Mouse (Mus musculus) G1E (cell line): ENCODE measurements around the gene Slc2a10. TPM values are rescaled to one million over a fixed set of nuclear protein-coding genes. Genes with fewer than 3 reads are reported as not detected.
"Not testable (repeated sequence)": the region's sequence is repeated elsewhere in the genome, so short reads cannot be mapped to it uniquely, and the experiment has no call there.

ENCODE experiments used
- ATAC-seq: 2 replicates; pipeline ENCODE4 v1.8.0; 2016; ENCODE audit warnings: mild to moderate bottlenecking; ENCODE audit not compliant: insufficient number of reproducible peaks, poor library complexity, low FRiP score, severe bottlenecking; ENCODE audit errors: extremely low read depth
- DNase-seq: peaks from one replicate; pipeline ENCODE4 v3.0.0; 2012; ENCODE audit warnings: low spot score
- H3K27me3 ChIP-seq: 2 replicates; pipeline ENCODE4 v1.6.1; 2012; ENCODE audit warnings: mild to moderate bottlenecking, low read length, inconsistent platforms; ENCODE audit not compliant: insufficient read depth
- H3K36me3 ChIP-seq: replicated peaks from 2 replicates; pipeline ENCODE3; 2012; ENCODE audit warnings: mild to moderate bottlenecking, inconsistent platforms
- H3K4me1 ChIP-seq: 2 replicates; pipeline ENCODE4 v1.6.1; 2012; ENCODE audit warnings: low read depth, low read length, inconsistent platforms, mixed read lengths; ENCODE audit not compliant: insufficient read depth
- H3K4me3 ChIP-seq: 2 replicates; pipeline ENCODE4 v1.5.1; 2012; ENCODE audit warnings: low read depth, mild to moderate bottlenecking, inconsistent platforms, low read length, moderate library complexity, mixed read lengths
- H3K9me3 ChIP-seq: replicated peaks from 2 replicates; pipeline ENCODE4 v1.6.1; 2012; ENCODE audit warnings: inconsistent platforms
- CTCF ChIP-seq: IDR thresholded peaks from 2 replicates; pipeline ENCODE4 v1.5.1; 2012; ENCODE audit warnings: low read depth, low read length, inconsistent platforms, mixed read lengths
- GATA1 ChIP-seq: IDR thresholded peaks from 2 replicates; pipeline ENCODE4 v1.6.1; 2012; ENCODE audit warnings: borderline replicate concordance, low read length, inconsistent platforms, mixed read lengths
- GATA2 ChIP-seq: IDR thresholded peaks from 2 replicates; pipeline ENCODE4 v1.6.1; 2012; ENCODE audit warnings: low read depth, low read length, inconsistent platforms, borderline replicate concordance
- POLR2AphosphoS5 ChIP-seq: IDR thresholded peaks from 2 replicates; pipeline ENCODE4 v1.6.1; 2012; ENCODE audit warnings: low read depth, low read length, inconsistent platforms; ENCODE audit not compliant: insufficient replicate concordance
- TAL1 ChIP-seq: conservative IDR thresholded peaks from 2 replicates; pipeline ENCODE4 v1.6.1; 2012; ENCODE audit warnings: low read depth, low read length, inconsistent platforms, mixed read lengths
- polyA plus RNA-seq: library from polyadenylated mRNA; stranded (reverse); fragments of >175 nt; gene quantifications from 2 replicates; pipeline ENCODE4 v1.2.3, GENCODE M21; 2012
- total RNA-seq, 2 experiments: library from RNA; stranded (forward) in 1 of 2; stranded (reverse) in 1 of 2; fragments of 200-1000 nt in 1 of 2; fragments of >200 nt in 1 of 2; fragmentation: Nextera tagmentation in 1 of 2; gene quantifications; 2 replicates each; pipeline ENCODE4 v1.2.3; 2014 to 2017

Gene Slc2a10
- total and polyA plus RNA-seq, 3 experiments, result 0.16 TPM; not detected in 2

- Histone ChIP-seq H3K36me3 (no peaks in the 10 kb centered on the region), H3K4me3 (no peak overlapping the region), H3K9me3 (no peaks in the 10 kb centered on the region), H3K4me1 (no peaks in the 10 kb centered on the region), H3K27me3 (no peaks in the 10 kb centered on the region; the same call in 1 of the 2 replicates)
- DNase-seq, result no peak
- ATAC-seq, result no peak
- TF ChIP-seq GATA1 (no peak), TAL1 (no peak)
These were observed 39.5 kb downstream of the Slc2a10 start for GRCm38 (mm10) chr2:165542939-165543669.

- Histone ChIP-seq H3K4me3 (no peak overlapping the region), H3K27me3 (no peaks in the 10 kb centered on the region; the same call in 1 of the 2 replicates), H3K4me1 (no peaks in the 10 kb centered on the region), H3K9me3 (no peaks in the 10 kb centered on the region), H3K36me3 (no peaks in the 10 kb centered on the region)
- DNase-seq (no peak), ATAC-seq (no peak)
- TF ChIP-seq POLR2AphosphoS5, result no peak
- TF ChIP-seq TAL1, result no peak
- no peak for TF ChIP-seq CTCF
- no peak for TF ChIP-seq GATA1
- TF ChIP-seq GATA2, result no peak
These were observed 40.1 kb downstream of the Slc2a10 start for GRCm38 (mm10) chr2:165543670-165544016.

GRCm38 (mm10) chr2:165545687-165546086, 42.1 kb downstream of the Slc2a10 start:
- Histone ChIP-seq H3K36me3 (no peaks in the 10 kb centered on the region), H3K9me3 (no peaks in the 10 kb centered on the region), H3K4me3 (no peak overlapping the region), H3K4me1 (no peaks in the 10 kb centered on the region), H3K27me3 (no peaks in the 10 kb centered on the region; the same call in 1 of the 2 replicates)
- TF ChIP-seq POLR2AphosphoS5, result no peak
- no peak for TF ChIP-seq CTCF
- no peak for TF ChIP-seq GATA2
- TF ChIP-seq TAL1, result no peak
- no peak for TF ChIP-seq GATA1
- ATAC-seq, result no peak
- DNase-seq, result no peak

- TF ChIP-seq TAL1 (no peak), GATA2 (no peak), GATA1 (no peak), POLR2AphosphoS5 (no peak), CTCF (no peak)
- ATAC-seq, result no peak
- no peaks in the 10 kb centered on the region; the same call in 1 of the 2 replicates for H3K27me3 ChIP-seq
These were observed 42.8 kb downstream of the Slc2a10 start for GRCm38 (mm10) chr2:165546341-165546740.

GRCm38 (mm10) chr2:165547410-165547809, 43.8 kb downstream of the Slc2a10 start:
- Histone ChIP-seq H3K4me1 (no peaks in the 10 kb centered on the region), H3K4me3 (no peak overlapping the region), H3K9me3 (no peaks in the 10 kb centered on the region), H3K27me3 (no peaks in the 10 kb centered on the region; the same call in 1 of the 2 replicates), H3K36me3 (no peaks in the 10 kb centered on the region)
- peak; percentile 16 for DNase-seq
- no peak for ATAC-seq
- TF ChIP-seq CTCF (no peak), TAL1 (no peak), GATA1 (no peak), GATA2 (no peak), POLR2AphosphoS5 (no peak)

More at GRCm38 (mm10) chr2:165546341-165546740, 42.8 kb downstream of the Slc2a10 start:
- Histone ChIP-seq H3K9me3 (no peaks in the 10 kb centered on the region), H3K4me1 (no peaks in the 10 kb centered on the region), H3K4me3 (no peak overlapping the region), H3K36me3 (no peaks in the 10 kb centered on the region)
- DNase-seq, result no peak

- Histone ChIP-seq H3K27me3 (no peaks in the 10 kb centered on the region), H3K4me3 (no peak overlapping the region), H3K9me3 (no peaks in the 10 kb centered on the region), H3K4me1 (no peaks in the 10 kb centered on the region), H3K36me3 (no peaks in the 10 kb centered on the region)
- no peak for TF ChIP-seq GATA2
- no peak for TF ChIP-seq CTCF
- no peak for TF ChIP-seq GATA1
- no peak for TF ChIP-seq TAL1
- TF ChIP-seq POLR2AphosphoS5, result no peak
- DNase-seq (no peak), ATAC-seq (no peak)
These were observed 45.0 kb downstream of the Slc2a10 start for GRCm38 (mm10) chr2:165548627-165549026.

GRCm38 (mm10) chr2:165550410-165550809, 46.8 kb downstream of the Slc2a10 start:
- not testable (repeated sequence) for H3K9me3 ChIP-seq, H3K4me1 ChIP-seq, H3K4me3 ChIP-seq, H3K36me3 ChIP-seq, DNase-seq, ATAC-seq, H3K27me3 ChIP-seq
